Mouse (Mus musculus): ENCODE data around the gene Sppl2c.
A peak's percentile ranks its signal among the peaks of the same experiment; 100 is the strongest.

Gene Sppl2c

GRCm38 (mm10) chr11:104186135-104186836 is at the start of gene Sppl2c:
Sppl2c (plus strand) TSS chr11:104186327.
- no peak for DNase-seq

- no peak for DNase-seq
Measured at GRCm38 (mm10) chr11:104138976-104139375, 47.2 kb upstream of the Sppl2c start.

GRCm38 (mm10) chr11:104144930-104145329 is 41.2 kb upstream of the Sppl2c start:
- DNase-seq = no peak

GRCm38 (mm10) chr11:104148787-104149186 is 37.3 kb upstream of the Sppl2c start:
- no peak for DNase-seq

DNA sequence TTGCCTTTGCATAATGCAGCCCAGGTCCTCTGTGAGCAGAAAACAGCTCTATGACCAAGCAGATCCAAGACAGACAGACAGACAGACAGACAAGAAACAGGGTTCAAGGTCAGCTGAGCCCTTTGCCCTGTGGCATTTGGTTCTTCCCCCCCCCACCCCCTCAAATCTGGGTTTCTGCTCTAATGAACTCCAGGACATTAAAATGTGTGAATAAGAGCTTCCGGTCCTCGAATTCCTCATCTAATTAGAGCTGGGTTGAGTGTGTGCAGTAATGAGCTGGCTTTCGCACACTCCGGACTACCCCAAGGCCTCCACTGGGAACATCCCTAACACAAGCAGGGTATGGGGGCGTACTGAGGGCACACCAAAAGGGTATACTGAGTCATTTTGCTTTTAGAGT is 35.2 kb upstream of the Sppl2c start:
- DNase-seq = no peak

DNA sequence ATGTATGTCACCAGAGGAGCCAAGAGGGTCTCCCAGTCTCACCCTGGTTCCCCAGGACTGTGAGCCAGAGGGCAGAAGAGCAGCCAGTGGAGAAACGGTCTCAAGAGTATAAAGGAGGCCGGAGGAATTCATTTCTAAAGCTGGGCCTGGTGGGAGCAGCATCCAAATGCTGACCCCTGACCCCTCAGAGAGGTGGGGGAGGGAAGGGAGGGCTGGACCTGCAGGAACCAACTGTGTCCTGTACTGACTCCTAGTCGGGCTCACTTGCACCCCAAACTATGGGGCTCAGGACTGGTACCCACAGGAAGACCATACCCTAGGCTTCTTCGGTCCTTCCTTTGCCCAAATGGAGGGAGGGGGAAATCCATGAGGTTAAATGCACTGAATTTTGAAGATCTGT is 31.8 kb upstream of the Sppl2c start:
- no peak for DNase-seq

DNA sequence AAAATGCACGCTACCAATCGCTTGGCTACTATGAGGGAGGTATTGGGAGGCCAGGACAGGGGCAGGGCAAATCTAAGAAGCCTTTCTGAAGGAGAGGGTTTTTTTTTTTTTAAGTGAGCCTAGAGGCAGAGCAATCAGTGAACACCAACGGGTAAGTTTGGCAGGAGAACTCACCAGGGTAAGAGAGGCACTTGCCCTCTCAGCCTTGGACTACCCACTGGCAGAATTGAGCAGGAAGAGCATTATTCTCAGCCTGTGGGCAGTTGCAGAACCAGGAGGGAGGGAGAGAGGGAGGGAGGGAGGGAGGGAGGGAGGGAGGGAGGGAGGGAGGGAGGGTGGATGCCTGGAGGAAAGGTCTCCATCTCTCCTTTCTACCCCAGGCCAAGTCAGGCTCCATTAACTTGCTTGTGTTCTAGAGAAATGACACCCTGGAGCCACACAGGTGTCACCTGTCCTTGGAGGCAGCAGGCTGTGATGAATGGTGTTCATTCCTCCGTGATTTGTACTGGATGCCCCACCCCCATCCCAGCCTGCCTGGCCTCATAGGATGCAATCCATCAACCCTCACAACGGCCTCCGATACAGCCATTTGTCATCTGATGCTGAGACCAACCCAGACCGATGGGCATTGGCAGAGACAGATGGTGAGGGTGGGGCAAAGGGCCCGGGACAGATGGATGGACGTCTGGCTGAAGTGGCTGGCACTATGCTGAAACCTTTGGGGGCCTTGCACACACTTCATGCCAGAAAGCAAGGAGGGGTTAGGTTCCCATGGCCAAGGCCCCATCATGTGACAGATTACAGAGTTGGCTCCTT is 31.1 kb upstream of the Sppl2c start:
- no peak for DNase-seq

DNA sequence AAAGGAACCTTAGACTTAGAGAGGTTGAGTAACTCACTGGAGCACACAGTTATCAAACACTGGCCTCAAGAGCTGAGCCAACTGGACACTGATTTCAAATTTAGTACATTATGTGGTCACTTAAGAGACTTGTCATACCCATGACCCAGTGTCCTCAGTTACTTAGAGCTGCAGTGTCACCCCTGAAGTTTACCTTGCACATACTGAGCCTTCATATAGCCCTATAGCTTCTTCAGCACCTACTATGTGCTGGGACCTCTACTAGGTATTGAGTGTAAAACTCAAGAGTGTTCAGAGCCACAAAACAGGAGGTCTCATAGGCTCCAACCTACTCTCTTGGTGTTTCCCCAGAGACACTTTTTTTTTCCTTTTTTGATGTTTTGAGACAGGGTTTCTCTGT is 30.2 kb upstream of the Sppl2c start:
- no peak for DNase-seq

DNA sequence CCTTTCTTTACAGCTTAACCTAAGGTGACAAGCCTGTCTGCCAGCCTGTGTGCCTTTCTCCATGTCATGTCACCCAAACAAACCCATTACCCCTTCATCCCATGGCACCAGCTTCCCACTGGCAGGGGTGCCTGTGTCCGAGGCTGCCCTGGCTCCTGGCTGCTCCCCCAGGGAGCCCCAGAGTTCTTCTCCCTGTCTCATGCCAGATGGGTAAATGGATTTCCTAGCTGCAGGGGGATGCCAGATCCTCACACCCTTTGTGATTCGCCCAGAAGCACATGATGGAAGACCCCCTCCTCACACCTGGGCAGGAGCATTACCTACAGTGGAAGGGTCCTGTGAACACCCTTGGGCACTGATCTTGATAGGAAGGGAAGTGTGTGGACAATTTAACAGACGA is 29.7 kb upstream of the Sppl2c start:
- no peak for DNase-seq

- peak; percentile 59 to 60 for DNase-seq
Measured at GRCm38 (mm10) chr11:104157603-104158259, 28.4 kb upstream of the Sppl2c start.

DNA sequence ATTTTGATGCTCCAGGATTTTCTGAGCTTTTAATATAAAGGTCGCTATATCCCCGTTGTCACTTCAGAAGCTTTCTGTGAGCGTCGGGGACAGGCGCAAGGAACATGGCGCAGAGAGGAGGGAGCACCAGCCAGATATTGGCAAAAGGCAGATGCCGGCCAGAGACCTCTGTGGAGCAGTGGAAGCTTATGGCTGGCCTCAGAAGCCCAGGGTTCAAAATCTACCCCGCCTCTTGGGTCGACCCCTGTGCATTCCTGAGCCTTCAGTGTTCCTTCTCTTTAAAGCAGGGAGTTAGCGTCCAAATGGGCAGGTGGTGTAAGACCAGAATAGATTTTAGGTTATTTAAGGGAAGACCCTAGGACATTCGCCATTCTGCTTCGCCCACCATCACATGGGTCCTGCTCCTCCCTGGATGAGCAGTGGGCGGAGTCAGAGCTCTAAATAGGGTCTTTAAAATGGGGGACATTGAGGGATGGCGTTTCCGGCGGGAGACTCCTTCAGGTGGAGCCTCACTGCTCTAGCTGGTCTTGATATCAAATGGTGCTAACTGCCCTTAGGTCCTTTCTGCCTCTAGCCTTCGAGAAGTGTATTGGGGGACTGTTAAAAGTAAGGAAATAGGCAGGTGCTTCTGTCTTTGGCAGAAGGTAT is 27.7 kb upstream of the Sppl2c start:
- DNase-seq = no peak

GRCm38 (mm10) chr11:104159769-104160272 is 26.3 kb upstream of the Sppl2c start:
- DNase-seq = no peak

DNA sequence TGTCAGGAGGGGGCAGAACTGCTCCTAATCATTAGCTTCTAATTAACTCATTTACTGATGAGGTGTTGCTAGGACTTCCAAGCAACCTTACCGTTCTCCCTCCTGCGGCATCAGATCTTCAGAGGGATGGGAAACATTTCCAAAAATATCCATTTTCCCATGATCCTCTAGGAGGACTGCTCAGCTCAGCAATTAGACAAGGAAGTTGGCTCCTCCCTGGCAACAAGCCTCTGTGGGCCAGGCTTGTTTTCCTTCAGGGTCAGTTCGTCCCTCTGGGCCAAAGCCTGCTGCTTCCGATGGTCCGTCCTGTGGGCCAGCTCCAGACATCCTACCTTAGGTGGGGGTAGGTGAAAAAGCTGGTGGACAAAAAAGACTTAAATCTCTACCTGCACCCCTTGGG is 25.0 kb upstream of the Sppl2c start:
- no peak for DNase-seq

GRCm38 (mm10) chr11:104164257-104164656 is 21.9 kb upstream of the Sppl2c start:
- DNase-seq = no peak

DNA sequence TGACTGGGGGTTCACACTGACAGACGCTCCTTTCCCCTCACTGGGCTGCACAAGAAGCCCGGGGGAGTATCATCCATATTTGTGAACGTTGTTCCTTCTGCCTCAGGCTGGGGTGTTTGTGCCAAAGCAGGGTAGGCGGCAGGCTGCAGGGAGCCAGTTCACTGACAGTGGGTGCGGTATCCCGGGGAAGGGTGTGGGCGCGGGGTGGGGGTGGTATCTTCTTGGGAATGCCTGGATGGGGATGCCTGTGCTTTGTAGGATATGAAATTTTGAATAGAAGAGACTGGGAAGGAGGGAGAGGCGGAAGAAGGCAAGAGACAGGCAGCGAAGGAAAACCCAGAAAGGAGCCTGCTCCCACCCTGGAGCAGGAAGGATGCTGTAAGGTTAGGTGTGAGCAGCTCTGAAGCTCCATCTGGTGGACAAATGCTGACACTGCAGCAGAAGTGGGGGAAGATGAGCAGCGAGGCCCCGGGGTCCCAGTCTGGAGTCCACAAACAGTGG is 14.8 kb upstream of the Sppl2c start:
- DNase-seq = peak; percentile 44 to 66

DNA sequence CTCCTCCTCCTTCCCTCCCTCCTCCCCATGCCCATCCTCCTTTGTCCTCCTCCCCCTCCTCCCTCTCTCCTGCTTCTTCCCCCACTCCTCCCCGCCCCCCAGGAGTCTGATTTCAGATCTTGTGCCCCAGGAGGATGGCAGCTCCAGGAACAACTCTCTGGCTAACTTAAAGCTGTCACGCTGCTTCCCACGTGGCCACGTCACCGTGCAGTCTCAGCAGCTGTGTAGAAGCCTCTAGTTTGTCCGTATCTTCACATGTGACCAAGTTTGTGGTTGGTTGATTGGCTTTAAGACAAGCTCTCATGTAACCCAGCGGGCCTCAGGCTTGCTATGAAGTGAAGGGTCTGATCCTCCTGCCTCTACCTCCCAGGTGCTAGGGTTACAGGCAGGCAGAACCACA is 7.2 kb upstream of the Sppl2c start:
- DNase-seq = no peak

GRCm38 (mm10) chr11:104179804-104180203 is 6.3 kb upstream of the Sppl2c start:
- no peak for DNase-seq

GRCm38 (mm10) chr11:104182141-104182540 is 4.0 kb upstream of the Sppl2c start:
- DNase-seq = no peak

- DNase-seq = no peak
Measured at GRCm38 (mm10) chr11:104186837-104187150, 667 bp downstream of the Sppl2c start.

DNA sequence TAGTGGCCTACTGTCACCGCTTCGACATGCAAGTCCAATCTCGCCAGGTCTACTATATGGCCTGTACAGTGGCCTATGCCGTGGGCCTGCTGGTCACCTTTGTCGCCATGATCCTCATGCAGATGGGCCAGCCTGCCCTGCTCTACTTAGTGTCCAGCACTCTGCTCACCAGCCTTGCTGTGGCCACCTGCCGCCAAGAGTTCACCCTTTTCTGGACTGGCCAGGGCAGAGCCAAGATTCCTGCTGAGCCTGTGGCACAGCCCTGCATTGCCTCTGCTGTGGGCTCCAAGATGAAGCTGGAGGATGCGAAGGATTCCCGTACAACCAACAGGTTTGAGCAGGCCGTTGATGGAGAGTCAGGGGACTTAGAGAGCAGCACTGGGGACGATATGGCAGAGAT is 1.6 kb downstream of the Sppl2c start:
- DNase-seq = no peak

- DNase-seq = no peak
Measured at GRCm38 (mm10) chr11:104190008-104190407, 3.9 kb downstream of the Sppl2c start.

DNA sequence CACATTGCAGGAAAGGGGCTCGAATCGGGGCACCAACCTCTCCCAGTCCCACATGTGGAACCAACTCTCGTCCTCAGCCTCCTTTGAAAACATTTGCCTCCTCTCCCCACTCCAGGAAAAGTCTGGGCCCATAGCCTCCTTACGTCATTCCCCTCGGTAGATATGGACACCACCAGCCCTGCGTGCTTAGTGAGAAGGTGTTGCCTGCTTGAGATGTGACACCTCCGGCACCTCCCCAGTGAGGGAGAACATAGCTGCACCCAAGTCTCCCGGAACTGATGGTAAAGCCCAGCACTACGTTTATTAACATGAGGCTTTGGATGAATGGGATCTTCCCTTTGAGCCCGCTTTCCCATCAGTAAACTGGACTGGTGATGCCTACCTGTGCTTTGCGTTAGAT is 9.3 kb downstream of the Sppl2c start:
- no peak for DNase-seq

DNA sequence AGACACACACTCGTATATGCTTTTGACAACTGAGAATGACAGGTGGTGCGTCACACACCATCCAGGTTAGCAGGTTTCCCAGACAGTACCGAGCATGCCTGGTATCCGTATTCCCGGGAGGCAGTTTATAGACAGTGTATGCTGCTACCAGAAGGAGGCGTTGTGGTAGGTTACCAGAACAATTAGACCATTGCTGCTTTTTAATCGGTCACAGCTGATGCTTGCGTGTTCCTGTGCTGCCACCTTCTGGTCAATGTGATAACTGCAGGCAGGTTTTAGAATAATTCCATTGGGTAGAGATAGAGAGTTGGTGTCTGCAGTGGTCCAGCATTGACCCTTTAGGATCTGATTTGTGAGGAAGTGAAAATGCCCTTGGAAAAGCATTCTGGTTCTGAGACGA is 9.7 kb downstream of the Sppl2c start:
- peak; percentile 41 to 83 for DNase-seq
